Mouse (Mus musculus) hindbrain, embryonic 15.5 days (tissue): ENCODE results near the gene Trim62. TPM values are rescaled to one million over a fixed set of nuclear protein-coding genes. Genes with fewer than 3 reads are reported as not detected.

Source experiments
- ATAC-seq: fragments of 200-750 bp; cut with Nextera tagmentation; 2 replicates; pipeline ENCODE4 v1.8.0; 2017; ENCODE audit warnings: low read depth, moderate number of reproducible peaks, moderate TSS enrichment; ENCODE audit not compliant: low FRiP score
- H3K27ac ChIP-seq: fragments of 300-500 bp; sonication (generic); replicated peaks from 2 replicates; pipeline ENCODE4 v1.5.1; 2015; ENCODE audit warnings: mild to moderate bottlenecking, inconsistent platforms
- H3K27me3 ChIP-seq: fragments of 300-500 bp; sonication (generic); 2 replicates; pipeline ENCODE4 v1.6.1; 2015; ENCODE audit warnings: control low read depth, inconsistent platforms
- H3K36me3 ChIP-seq: fragments of 300-500 bp; sonication (generic); 2 replicates; pipeline ENCODE4 v1.6.1; 2015; ENCODE audit warnings: control low read depth, inconsistent platforms
- H3K4me1 ChIP-seq: fragments of 300-500 bp; sonication (generic); replicated peaks from 2 replicates; pipeline ENCODE4 v1.6.1; 2015; ENCODE audit warnings: control low read depth, inconsistent platforms
- H3K4me2 ChIP-seq: fragments of 300-500 bp; sonication (generic); 2 replicates; pipeline ENCODE4 v1.6.1; 2015; ENCODE audit warnings: moderate library complexity, mild to moderate bottlenecking, inconsistent platforms
- H3K4me3 ChIP-seq: fragments of 300-500 bp; sonication (generic); 2 replicates; pipeline ENCODE4 v1.5.1; 2015; ENCODE audit warnings: mild to moderate bottlenecking, inconsistent platforms
- H3K9ac ChIP-seq: fragments of 300-500 bp; sonication (generic); 2 replicates; pipeline ENCODE4 v1.6.1; 2015; ENCODE audit warnings: inconsistent platforms
- H3K9me3 ChIP-seq: fragments of 300-500 bp; sonication (generic); 2 replicates; pipeline ENCODE4 v1.6.1; 2016; ENCODE audit warnings: control low read depth, inconsistent platforms
- WGBS: fragments of 180-500 bp; shearing (Covaris S2); methylation state at CpG from one replicate; pipeline ENCODE4 v1.1.7; 2015; 5-methylcytosine and 5-hydroxymethylcytosine counted together
- polyA plus RNA-seq: library from polyadenylated mRNA; unstranded; fragments of >200 nt; fragmentation: Nextera tagmentation; extraction: Ambion mirVana; gene quantifications from 2 replicates; pipeline ENCODE4 v1.2.1, GENCODE M21; 2015

Gene Trim62
- polyA plus RNA-seq, 1 experiment from 2014 or later: 28.4 TPM

GRCm38 (mm10) chr4:128917756-128918155, 34.4 kb downstream of the Trim62 start:
- 74% methylated on average over 6 of the region's 6 CpGs for WGBS
- H3K4me3 ChIP-seq: no peak overlapping the region
- 0 out of 2 replicates have a peak, but pooled peaks cover 3% of the 10 kb centered on the region for H3K27me3 ChIP-seq

GRCm38 (mm10) chr4:128918187-128918586, 34.8 kb downstream of the Trim62 start:
- H3K4me1 ChIP-seq: no peaks in the 10 kb centered on the region
- H3K4me2 ChIP-seq: no peak overlapping the region
- no peak overlapping the region for H3K4me3 ChIP-seq
- H3K9me3 ChIP-seq: no peaks in the 10 kb centered on the region
- 0 out of 2 replicates have a peak, but pooled peaks cover 3% of the 10 kb centered on the region for H3K27me3 ChIP-seq
- 58% methylated on average over 3 of the region's 3 CpGs for WGBS
- no peak overlapping the region for H3K27ac ChIP-seq
- no peak for ATAC-seq
- no peaks in the 10 kb centered on the region for H3K36me3 ChIP-seq
- no peak overlapping the region for H3K9ac ChIP-seq

More at GRCm38 (mm10) chr4:128917756-128918155, 34.4 kb downstream of the Trim62 start:
- Histone ChIP-seq H3K4me2 (no peak overlapping the region), H3K9ac (no peak overlapping the region), H3K36me3 (no peaks in the 10 kb centered on the region), H3K9me3 (no peaks in the 10 kb centered on the region), H3K27ac (no peak overlapping the region), H3K4me1 (no peaks in the 10 kb centered on the region)
- ATAC-seq: no peak

- Histone ChIP-seq H3K27me3 (0 out of 2 replicates have a peak, but pooled peaks cover 3% of the 10 kb centered on the region), H3K9ac (no peak overlapping the region), H3K9me3 (no peaks in the 10 kb centered on the region), H3K36me3 (no peaks in the 10 kb centered on the region), H3K4me1 (no peaks in the 10 kb centered on the region), H3K27ac (no peak overlapping the region), H3K4me2 (no peak overlapping the region), H3K4me3 (no peak overlapping the region)
- ATAC-seq: no peak
- 34% methylated on average over 10 of the region's 10 CpGs for WGBS
Observed at GRCm38 (mm10) chr4:128919106-128919505, 35.7 kb downstream of the Trim62 start.

GRCm38 (mm10) chr4:128923603-128924002, 40.2 kb downstream of the Trim62 start:
- no peak for ATAC-seq
- Histone ChIP-seq H3K27me3 (no peaks in the 10 kb centered on the region), H3K36me3 (no peaks in the 10 kb centered on the region), H3K4me2 (no peak overlapping the region), H3K4me1 (peaks cover 10% of the 10 kb centered on the region), H3K9ac (no peak overlapping the region), H3K9me3 (no peaks in the 10 kb centered on the region), H3K4me3 (no peak overlapping the region), H3K27ac (no peak overlapping the region)
- WGBS: 89% methylated on average over 3 of the region's 3 CpGs

- H3K27ac ChIP-seq: peak overlapping the region; percentile 60; the same call in 1 of the 2 replicates
- no peaks in the 10 kb centered on the region for H3K36me3 ChIP-seq
- no peaks in the 10 kb centered on the region for H3K9me3 ChIP-seq
- no peaks in the 10 kb centered on the region for H3K27me3 ChIP-seq
- ATAC-seq: peak; percentile 90
- H3K9ac ChIP-seq: peak overlapping the region; percentile 47
- H3K4me1 ChIP-seq: peaks cover 10% of the 10 kb centered on the region
- 13% methylated on average over 36 of the region's 36 CpGs for WGBS
- peak overlapping the region; percentile 39 for H3K4me3 ChIP-seq
- peak overlapping the region; percentile 64 for H3K4me2 ChIP-seq
Observed at GRCm38 (mm10) chr4:128924841-128925606, 41.6 kb downstream of the Trim62 start.

GRCm38 (mm10) chr4:128932783-128933182, 49.4 kb downstream of the Trim62 start:
- 79% methylated on average over 7 of the region's 7 CpGs for WGBS
- Histone ChIP-seq H3K27me3 (no peaks in the 10 kb centered on the region), H3K4me1 (no peaks in the 10 kb centered on the region), H3K36me3 (no peaks in the 10 kb centered on the region), H3K27ac (no peak overlapping the region), H3K4me3 (no peak overlapping the region), H3K4me2 (no peak overlapping the region), H3K9ac (no peak overlapping the region), H3K9me3 (no peaks in the 10 kb centered on the region)
- no peak for ATAC-seq

GRCm38 (mm10) chr4:128935595-128935994, 52.2 kb downstream of the Trim62 start:
- Histone ChIP-seq H3K9ac (no peak overlapping the region), H3K9me3 (no peaks in the 10 kb centered on the region), H3K4me2 (no peak overlapping the region), H3K36me3 (no peaks in the 10 kb centered on the region), H3K4me3 (no peak overlapping the region), H3K4me1 (no peaks in the 10 kb centered on the region), H3K27me3 (no peaks in the 10 kb centered on the region), H3K27ac (no peak overlapping the region)
- ATAC-seq: no peak
- WGBS: 66% methylated on average over 5 of the region's 5 CpGs

- no peak overlapping the region for H3K27ac ChIP-seq
- WGBS: 54% methylated on average over 3 of the region's 3 CpGs
Observed at GRCm38 (mm10) chr4:128942346-128942745, 59.0 kb downstream of the Trim62 start.

GRCm38 (mm10) chr4:128946736-128947135, 63.4 kb downstream of the Trim62 start:
- Histone ChIP-seq H3K9me3 (no peaks in the 10 kb centered on the region), H3K4me1 (no peaks in the 10 kb centered on the region), H3K9ac (no peak overlapping the region), H3K27ac (no peak overlapping the region), H3K27me3 (no peaks in the 10 kb centered on the region), H3K4me3 (no peak overlapping the region), H3K36me3 (no peaks in the 10 kb centered on the region), H3K4me2 (no peak overlapping the region; the same call in 1 of the 2 replicates)
- ATAC-seq: no peak
- WGBS: 74% methylated on average over 9 of the region's 9 CpGs

More at GRCm38 (mm10) chr4:128942346-128942745, 59.0 kb downstream of the Trim62 start:
- H3K27me3 ChIP-seq: no peaks in the 10 kb centered on the region
- no peak overlapping the region for H3K4me3 ChIP-seq
- no peak overlapping the region for H3K4me2 ChIP-seq
- no peaks in the 10 kb centered on the region for H3K4me1 ChIP-seq
- ATAC-seq: no peak
- no peaks in the 10 kb centered on the region for H3K36me3 ChIP-seq
- H3K9me3 ChIP-seq: no peaks in the 10 kb centered on the region
- no peak overlapping the region for H3K9ac ChIP-seq

- H3K9ac ChIP-seq: peak overlapping the region; percentile 13; the same call in 1 of the 2 replicates
- no peak overlapping the region for H3K27ac ChIP-seq
- ATAC-seq: no peak; the same call in 1 of the 2 replicates
- WGBS: 22% methylated on average over 18 of the region's 18 CpGs
- no peaks in the 10 kb centered on the region for H3K27me3 ChIP-seq
- no peaks in the 10 kb centered on the region for H3K9me3 ChIP-seq
- H3K36me3 ChIP-seq: no peaks in the 10 kb centered on the region
- peak overlapping the region; percentile 25 for H3K4me3 ChIP-seq
- H3K4me1 ChIP-seq: no peaks in the 10 kb centered on the region
- H3K4me2 ChIP-seq: peak overlapping the region; percentile 45
Observed at GRCm38 (mm10) chr4:128947326-128947933, 64.0 kb downstream of the Trim62 start.

- H3K4me2 ChIP-seq: no peak overlapping the region
- no peak for ATAC-seq
- H3K4me3 ChIP-seq: no peak overlapping the region
- H3K27ac ChIP-seq: no peak overlapping the region
- no peak overlapping the region for H3K9ac ChIP-seq
- no peaks in the 10 kb centered on the region for H3K27me3 ChIP-seq
- H3K4me1 ChIP-seq: no peaks in the 10 kb centered on the region
- WGBS: 27% methylated on average over 6 of the region's 6 CpGs
- H3K9me3 ChIP-seq: no peaks in the 10 kb centered on the region
- H3K36me3 ChIP-seq: no peaks in the 10 kb centered on the region
Observed at GRCm38 (mm10) chr4:128948137-128948674, 64.8 kb downstream of the Trim62 start.

- H3K9me3 ChIP-seq: no peaks in the 10 kb centered on the region
- no peak overlapping the region for H3K27ac ChIP-seq
- 54% methylated on average over 15 of the region's 15 CpGs for WGBS
- no peak overlapping the region for H3K4me3 ChIP-seq
- no peak overlapping the region for H3K4me2 ChIP-seq
- ATAC-seq: no peak
- H3K4me1 ChIP-seq: no peaks in the 10 kb centered on the region
- H3K36me3 ChIP-seq: no peaks in the 10 kb centered on the region
- H3K27me3 ChIP-seq: no peaks in the 10 kb centered on the region
- no peak overlapping the region for H3K9ac ChIP-seq
Observed at GRCm38 (mm10) chr4:128949470-128950005, 66.2 kb downstream of the Trim62 start.
